Mouse (Mus musculus): Measurements from ENCODE around the gene Zranb3. TPM values are rescaled to one million over a fixed set of nuclear protein-coding genes. Genes with fewer than 3 reads are reported as not detected.

Gene Zranb3
- polyA plus RNA-seq, 1 experiment = 7.7 TPM

GRCm38 (mm10) chr1:128076791-128077479 lies 25.9 kb downstream of the Zranb3 start:
- TF ChIP-seq CTCF (IDR thresholded peaks at IDR 0.05; ENCODE audit: control insufficient read depth, insufficient read depth, insufficient replicate concordance, low read depth, low read length) (no peak), POLR2A (IDR thresholded peaks at IDR 0.05; ENCODE audit: control insufficient read depth, low read depth, low read length) (no peak)
- H3K36me3 ChIP-seq (ENCODE audit: control insufficient read depth, insufficient read depth, low read length) = no peaks in the 10 kb centered on the region
- no peaks in the 10 kb centered on the region for H3K27me3 ChIP-seq (ENCODE audit: control insufficient read depth, insufficient read depth, low read length)
- H3K4me3 ChIP-seq (ENCODE audit: control insufficient read depth, low read depth, low read length) = no peak overlapping the region
- H3K27ac ChIP-seq (ENCODE audit: control insufficient read depth, insufficient read depth, low read depth, low read length) = no peak overlapping the region
- H3K4me1 ChIP-seq (ENCODE audit: control insufficient read depth, insufficient read depth, low read length) = no peaks in the 10 kb centered on the region

GRCm38 (mm10) chr1:128073051-128073450 lies 29.8 kb downstream of the Zranb3 start:
- Histone ChIP-seq H3K27ac (ENCODE audit: control insufficient read depth, insufficient read depth, low read depth, low read length) (no peak overlapping the region), H3K36me3 (ENCODE audit: control insufficient read depth, insufficient read depth, low read length) (no peaks in the 10 kb centered on the region), H3K4me1 (ENCODE audit: control insufficient read depth, insufficient read depth, low read length) (no peaks in the 10 kb centered on the region), H3K4me3 (ENCODE audit: control insufficient read depth, low read depth, low read length) (no peak overlapping the region), H3K27me3 (ENCODE audit: control insufficient read depth, insufficient read depth, low read length) (no peaks in the 10 kb centered on the region)
- TF ChIP-seq CTCF (IDR thresholded peaks at IDR 0.05; ENCODE audit: control insufficient read depth, insufficient read depth, insufficient replicate concordance, low read depth, low read length) = no peak
- TF ChIP-seq POLR2A (IDR thresholded peaks at IDR 0.05; ENCODE audit: control insufficient read depth, low read depth, low read length) = no peak

- TF ChIP-seq CTCF (IDR thresholded peaks at IDR 0.05; ENCODE audit: control insufficient read depth, insufficient read depth, insufficient replicate concordance, low read depth, low read length) (no peak), POLR2A (IDR thresholded peaks at IDR 0.05; ENCODE audit: control insufficient read depth, low read depth, low read length) (no peak)
- H3K36me3 ChIP-seq (ENCODE audit: control insufficient read depth, insufficient read depth, low read length) = no peaks in the 10 kb centered on the region
- no peaks in the 10 kb centered on the region for H3K27me3 ChIP-seq (ENCODE audit: control insufficient read depth, insufficient read depth, low read length)
- no peak overlapping the region for H3K27ac ChIP-seq (ENCODE audit: control insufficient read depth, insufficient read depth, low read depth, low read length)
- no peaks in the 10 kb centered on the region for H3K4me1 ChIP-seq (ENCODE audit: control insufficient read depth, insufficient read depth, low read length)
- H3K4me3 ChIP-seq (ENCODE audit: control insufficient read depth, low read depth, low read length) = no peak overlapping the region
Measured at GRCm38 (mm10) chr1:128070003-128070402, 32.8 kb downstream of the Zranb3 start.

- Histone ChIP-seq H3K4me3 (ENCODE audit: control insufficient read depth, low read depth, low read length) (no peak overlapping the region), H3K27ac (ENCODE audit: control insufficient read depth, insufficient read depth, low read depth, low read length) (no peak overlapping the region), H3K36me3 (ENCODE audit: control insufficient read depth, insufficient read depth, low read length) (no peaks in the 10 kb centered on the region), H3K4me1 (ENCODE audit: control insufficient read depth, insufficient read depth, low read length) (no peaks in the 10 kb centered on the region), H3K27me3 (ENCODE audit: control insufficient read depth, insufficient read depth, low read length) (no peaks in the 10 kb centered on the region)
- TF ChIP-seq CTCF (IDR thresholded peaks at IDR 0.05; ENCODE audit: control insufficient read depth, insufficient read depth, insufficient replicate concordance, low read depth, low read length) (no peak), POLR2A (IDR thresholded peaks at IDR 0.05; ENCODE audit: control insufficient read depth, low read depth, low read length) (no peak)
Measured at GRCm38 (mm10) chr1:128068945-128069397, 33.9 kb downstream of the Zranb3 start.

- Histone ChIP-seq H3K27me3 (ENCODE audit: control insufficient read depth, insufficient read depth, low read length) (no peaks in the 10 kb centered on the region), H3K4me3 (ENCODE audit: control insufficient read depth, low read depth, low read length) (no peak overlapping the region), H3K4me1 (ENCODE audit: control insufficient read depth, insufficient read depth, low read length) (no peaks in the 10 kb centered on the region), H3K27ac (ENCODE audit: control insufficient read depth, insufficient read depth, low read depth, low read length) (peak overlapping the region; percentile 69; the same call in 1 of the 2 replicates), H3K36me3 (ENCODE audit: control insufficient read depth, insufficient read depth, low read length) (no peaks in the 10 kb centered on the region)
- TF ChIP-seq POLR2A (IDR thresholded peaks at IDR 0.05; ENCODE audit: control insufficient read depth, low read depth, low read length) (no peak), CTCF (IDR thresholded peaks at IDR 0.05; ENCODE audit: control insufficient read depth, insufficient read depth, insufficient replicate concordance, low read depth, low read length) (no peak)
Measured at GRCm38 (mm10) chr1:128064716-128065115, 38.1 kb downstream of the Zranb3 start.

- no peaks in the 10 kb centered on the region for H3K27me3 ChIP-seq (ENCODE audit: control insufficient read depth, insufficient read depth, low read length)
- TF ChIP-seq CTCF (IDR thresholded peaks at IDR 0.05; ENCODE audit: control insufficient read depth, insufficient read depth, insufficient replicate concordance, low read depth, low read length) (no peak), POLR2A (IDR thresholded peaks at IDR 0.05; ENCODE audit: control insufficient read depth, low read depth, low read length) (no peak)
- H3K4me1 ChIP-seq (ENCODE audit: control insufficient read depth, insufficient read depth, low read length) = no peaks in the 10 kb centered on the region
- no peak overlapping the region for H3K27ac ChIP-seq (ENCODE audit: control insufficient read depth, insufficient read depth, low read depth, low read length)
- no peak overlapping the region for H3K4me3 ChIP-seq (ENCODE audit: control insufficient read depth, low read depth, low read length)
- no peaks in the 10 kb centered on the region for H3K36me3 ChIP-seq (ENCODE audit: control insufficient read depth, insufficient read depth, low read length)
Measured at GRCm38 (mm10) chr1:128062167-128062566, 40.7 kb downstream of the Zranb3 start.

GRCm38 (mm10) chr1:128061401-128061800 lies 41.4 kb downstream of the Zranb3 start:
- no peak for TF ChIP-seq POLR2A (IDR thresholded peaks at IDR 0.05; ENCODE audit: control insufficient read depth, low read depth, low read length)
- no peaks in the 10 kb centered on the region for H3K36me3 ChIP-seq (ENCODE audit: control insufficient read depth, insufficient read depth, low read length)
- no peak overlapping the region for H3K4me3 ChIP-seq (ENCODE audit: control insufficient read depth, low read depth, low read length)
- H3K27ac ChIP-seq (ENCODE audit: control insufficient read depth, insufficient read depth, low read depth, low read length) = no peak overlapping the region
- H3K27me3 ChIP-seq (ENCODE audit: control insufficient read depth, insufficient read depth, low read length) = no peaks in the 10 kb centered on the region
- H3K4me1 ChIP-seq (ENCODE audit: control insufficient read depth, insufficient read depth, low read length) = no peaks in the 10 kb centered on the region
